Mouse (Mus musculus) CD4-positive, CD25-positive, alpha-beta regulatory T cell (primary cell): ENCODE data around the gene Agbl1. TPM values are rescaled to one million over a fixed set of nuclear protein-coding genes. Genes with fewer than 3 reads are reported as not detected.

Source experiments
- polyA plus RNA-seq: library from polyadenylated mRNA; unstranded; fragments of 100-300 nt; shearing (Covaris generic); gene quantifications from one replicate; pipeline ENCODE4 v1.2.1, GENCODE M21; 2017

The Agbl1 gene
- polyA plus RNA-seq: 0.17 TPM

DNA sequence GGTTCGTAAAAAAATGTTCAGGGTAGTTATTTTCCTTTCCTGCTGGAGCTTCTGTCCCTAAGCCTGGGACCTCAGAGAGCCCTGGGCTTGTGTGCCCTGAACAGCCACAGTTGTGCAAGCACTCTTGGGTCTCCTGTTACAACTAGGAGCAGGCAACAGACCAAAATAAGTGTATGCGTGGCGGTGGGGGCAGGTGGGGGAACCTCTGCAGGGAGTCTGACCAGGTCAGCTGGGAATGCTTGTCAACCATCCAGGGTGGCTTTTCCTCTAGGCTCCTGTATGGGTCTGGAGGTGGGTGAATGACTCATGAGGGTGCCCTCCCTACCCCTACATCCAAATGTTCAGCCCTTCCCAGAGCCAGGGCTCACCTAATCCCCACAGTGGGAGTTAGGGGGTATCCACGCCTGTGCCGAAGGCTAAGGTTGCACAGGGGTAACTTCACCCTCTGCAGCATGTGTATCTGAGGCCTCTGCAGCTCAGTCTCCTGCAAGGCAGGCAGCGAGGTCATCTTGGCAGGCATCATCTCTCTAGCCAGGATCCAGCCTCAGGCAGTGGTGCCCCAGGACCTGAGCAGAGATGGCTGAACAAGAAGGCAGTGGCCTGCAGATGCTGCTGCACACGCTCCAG, at the start of gene Agbl1:
Agbl1 (plus strand) TSS at position 577 of the 627 bp plus-strand sequence.

